Mouse (Mus musculus): Measurements from ENCODE around the gene Sparcl1.

- TF ChIP-seq CTCF (IDR thresholded peaks at IDR 0.05; ENCODE audit: low read depth) (no peak), EP300 (IDR thresholded peaks at IDR 0.05; ENCODE audit: low read depth) (no peak)
Observed at GRCm38 (mm10) chr5:104095416-104096077, 18.0 kb downstream of the Sparcl1 start.
